Mouse (Mus musculus) spleen, adult 18-20 months (tissue): Measurements from ENCODE around the gene Gm21969.

ENCODE experiments used
- DNase-seq, 2 experiments: peaks; one replicate each; pipeline ENCODE4 v3.0.0; 2022; ENCODE audit warnings: mixed read lengths in 2 of 2

Gene Gm21969

DNA sequence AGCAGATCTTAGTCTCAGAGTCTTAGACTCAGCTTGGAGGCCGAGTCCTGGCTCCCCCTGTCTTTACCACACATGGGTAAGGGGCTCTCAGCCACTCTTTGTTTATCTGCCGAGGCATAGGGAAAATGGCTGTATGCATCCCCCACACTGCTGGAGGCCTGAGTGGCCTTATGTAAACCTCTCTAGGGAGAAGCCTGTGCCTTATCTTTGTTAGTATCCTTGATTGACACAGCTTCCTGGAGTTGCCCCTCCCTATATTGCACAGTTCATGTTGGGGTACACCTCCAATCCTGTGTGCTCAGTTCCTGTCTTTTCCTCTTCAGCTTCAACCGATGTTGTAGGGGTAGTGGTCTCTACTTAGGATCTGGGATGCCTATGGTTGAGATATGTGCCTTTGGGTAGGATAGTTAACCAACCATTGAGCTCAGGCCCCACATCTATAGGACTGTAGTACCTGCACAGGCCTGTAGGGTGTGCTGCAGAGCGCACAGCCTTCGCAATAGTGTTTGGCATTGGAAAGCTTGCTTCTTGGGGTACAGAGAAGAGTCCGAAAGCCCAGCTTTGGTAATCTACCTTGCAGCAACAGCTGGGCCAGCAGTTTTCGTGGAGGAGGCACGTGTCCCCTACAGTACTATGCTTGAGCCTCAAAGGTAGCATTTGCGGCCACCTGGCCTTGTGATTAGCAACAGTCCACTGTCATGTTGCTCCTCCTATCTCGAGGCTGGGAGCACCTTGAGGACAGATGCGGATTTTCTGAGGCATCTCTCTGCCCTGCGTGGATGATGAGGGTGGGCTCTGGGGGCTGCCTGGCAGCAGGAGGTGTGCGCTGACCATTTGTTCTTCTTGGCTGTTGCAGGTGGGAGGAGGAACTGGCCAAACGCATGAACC lies at the start of gene Gm21969:
TSS of gene Gm21969 (plus strand) at position 830 of the 888 bp plus-strand sequence.
- peak; percentile 33 to 73 for DNase-seq

DNA sequence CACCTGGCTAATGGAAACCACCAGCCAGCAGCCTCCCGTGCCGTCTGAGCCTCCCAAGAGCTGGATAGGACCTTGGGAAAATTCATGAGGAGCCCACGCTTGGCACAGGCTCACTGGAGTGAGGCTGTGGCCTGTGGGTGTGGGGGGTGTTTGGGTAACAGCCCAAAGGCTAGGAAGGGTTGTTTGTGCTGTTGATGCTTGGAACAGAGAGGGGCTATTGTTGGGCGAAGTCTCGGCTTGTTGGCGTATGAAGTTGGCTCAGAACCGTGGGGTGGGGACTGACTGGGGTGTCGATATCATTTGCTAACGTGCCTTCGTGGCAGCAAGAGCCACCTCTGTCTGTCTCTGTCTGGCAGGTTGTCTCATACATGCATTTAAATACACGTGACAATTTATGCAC lies 47.8 kb upstream of the Gm21969 start:
- no peak for DNase-seq

- no peak for DNase-seq
These were observed 47.0 kb upstream of the Gm21969 start for GRCm38 (mm10) chr4:139555951-139556350.

- no peak for DNase-seq
These were observed 34.6 kb upstream of the Gm21969 start for GRCm38 (mm10) chr4:139568361-139568760.

DNA sequence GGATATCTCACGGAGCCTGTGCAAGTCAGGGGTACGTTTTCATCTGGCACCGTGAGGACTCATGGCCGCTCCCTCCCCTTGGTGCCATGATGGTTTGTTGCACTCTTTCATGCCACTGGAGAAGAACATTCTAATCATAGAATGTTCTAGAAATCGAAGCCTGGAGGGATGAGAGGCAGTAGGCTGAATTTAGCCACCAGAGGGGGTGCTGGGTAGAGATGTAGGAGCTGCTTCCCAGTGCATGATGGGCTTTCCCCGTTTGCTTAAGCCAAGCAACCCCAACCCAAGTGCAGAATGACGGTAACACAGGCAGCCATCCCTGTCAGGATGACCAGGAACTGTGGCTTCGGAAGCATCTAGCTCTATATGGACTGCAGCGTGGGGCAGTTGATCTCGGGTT lies 32.2 kb upstream of the Gm21969 start:
- DNase-seq, result no peak

DNA sequence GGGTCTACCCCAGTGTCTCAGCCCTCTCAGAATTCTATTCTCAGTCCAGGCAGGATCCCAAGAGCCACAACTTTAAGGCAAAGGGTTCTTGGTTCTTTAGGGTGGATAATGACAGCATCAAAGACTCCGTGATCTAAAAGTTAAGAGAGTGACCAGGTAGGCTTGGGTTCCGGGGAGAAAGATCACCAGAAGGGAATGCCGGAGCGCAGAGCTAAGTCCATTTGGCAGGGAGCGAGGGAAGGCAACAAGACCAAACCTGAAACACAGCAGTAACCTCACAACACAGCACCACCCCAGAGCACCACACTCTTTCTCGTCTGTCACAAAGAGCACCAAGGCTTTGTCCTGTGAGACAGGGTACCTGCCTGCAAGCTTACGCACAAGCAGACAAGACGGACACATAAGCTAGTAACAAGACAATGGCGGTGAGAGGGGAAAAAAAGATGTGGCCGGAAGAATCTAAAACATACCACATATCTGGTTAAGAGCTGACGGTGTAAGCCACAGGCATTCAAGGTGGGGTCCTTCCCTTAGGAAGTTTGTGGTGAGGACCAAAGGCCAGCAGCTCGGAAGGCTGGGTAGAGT lies 30.0 kb upstream of the Gm21969 start:
- DNase-seq, result no peak

DNA sequence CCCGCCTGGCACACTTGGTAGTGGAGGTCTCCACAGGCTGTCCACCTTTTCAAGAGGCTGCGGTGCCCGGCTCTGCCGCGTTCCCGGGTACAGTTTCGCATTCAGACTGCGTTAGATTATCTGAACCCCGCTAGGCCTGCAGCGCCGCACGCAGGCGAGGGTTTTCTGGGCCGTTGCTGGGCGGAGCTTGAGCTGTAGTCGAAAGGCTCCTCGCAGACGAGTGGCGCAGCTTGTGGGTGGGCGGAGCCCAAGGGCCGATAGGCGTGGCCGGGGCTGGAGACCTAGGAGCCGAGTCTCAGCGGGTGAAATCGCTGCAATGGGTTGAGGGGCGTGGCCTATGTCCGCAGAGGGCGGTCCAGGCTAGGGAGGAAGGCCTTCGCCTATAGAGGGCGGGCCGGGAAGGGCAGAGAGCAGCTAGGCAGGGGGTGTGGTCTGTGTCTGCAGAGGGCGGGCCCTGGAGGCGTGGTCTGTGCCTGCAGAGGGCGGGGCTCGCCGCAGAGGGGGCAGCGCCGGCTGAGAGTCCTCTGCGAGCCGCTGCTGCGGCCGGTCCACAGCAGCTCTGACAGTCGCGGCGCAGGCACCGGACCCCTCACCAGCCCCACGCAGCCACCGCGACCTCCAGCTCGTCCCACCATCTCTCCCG lies 28.7 kb upstream of the Gm21969 start:
- peak; percentile 98 for DNase-seq

DNA sequence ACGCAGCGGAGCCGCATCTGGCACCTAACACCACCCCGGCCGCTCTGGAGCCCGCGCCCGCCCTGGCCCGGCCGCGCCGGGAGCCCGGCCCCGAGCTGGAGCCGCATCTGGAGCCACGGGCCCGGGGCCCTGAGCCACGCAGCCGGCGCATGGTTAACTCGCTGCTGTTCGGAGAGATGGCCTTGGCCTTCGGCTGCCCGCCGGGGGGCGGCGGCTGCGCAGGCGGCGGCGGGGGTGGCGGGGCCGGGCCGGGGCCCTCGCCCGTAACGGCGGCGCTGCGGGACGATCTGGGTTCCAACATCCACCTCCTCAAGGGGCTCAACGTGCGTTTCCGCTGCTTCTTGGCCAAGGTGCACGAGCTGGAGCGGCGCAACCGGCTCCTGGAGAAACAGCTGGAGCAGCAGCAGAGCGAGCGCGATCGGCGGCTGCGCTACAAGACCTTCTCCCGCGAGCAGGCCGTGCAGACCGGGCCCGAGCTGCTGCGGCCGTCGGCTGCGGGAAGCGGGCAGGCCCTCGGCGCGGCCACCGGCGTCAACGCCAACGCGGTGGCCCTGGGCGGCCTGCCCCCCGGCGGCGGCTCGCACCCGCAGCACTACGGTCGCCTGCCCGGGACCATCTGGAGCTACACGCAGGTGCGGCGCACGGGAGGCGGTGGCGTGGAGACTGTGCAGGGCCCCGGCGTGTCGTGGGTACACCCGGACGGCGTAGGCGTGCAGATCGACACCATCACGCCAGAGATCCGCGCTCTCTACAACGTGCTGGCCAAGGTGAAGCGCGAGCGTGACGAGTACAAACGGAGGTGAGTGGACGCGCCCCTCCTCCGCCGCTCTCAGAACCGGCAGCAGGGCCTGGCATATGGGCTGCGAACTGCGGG lies 27.9 kb upstream of the Gm21969 start:
- peak; percentile 24 to 50 for DNase-seq

- DNase-seq, result no peak
These were observed 27.3 kb upstream of the Gm21969 start for GRCm38 (mm10) chr4:139575673-139576003.

DNA sequence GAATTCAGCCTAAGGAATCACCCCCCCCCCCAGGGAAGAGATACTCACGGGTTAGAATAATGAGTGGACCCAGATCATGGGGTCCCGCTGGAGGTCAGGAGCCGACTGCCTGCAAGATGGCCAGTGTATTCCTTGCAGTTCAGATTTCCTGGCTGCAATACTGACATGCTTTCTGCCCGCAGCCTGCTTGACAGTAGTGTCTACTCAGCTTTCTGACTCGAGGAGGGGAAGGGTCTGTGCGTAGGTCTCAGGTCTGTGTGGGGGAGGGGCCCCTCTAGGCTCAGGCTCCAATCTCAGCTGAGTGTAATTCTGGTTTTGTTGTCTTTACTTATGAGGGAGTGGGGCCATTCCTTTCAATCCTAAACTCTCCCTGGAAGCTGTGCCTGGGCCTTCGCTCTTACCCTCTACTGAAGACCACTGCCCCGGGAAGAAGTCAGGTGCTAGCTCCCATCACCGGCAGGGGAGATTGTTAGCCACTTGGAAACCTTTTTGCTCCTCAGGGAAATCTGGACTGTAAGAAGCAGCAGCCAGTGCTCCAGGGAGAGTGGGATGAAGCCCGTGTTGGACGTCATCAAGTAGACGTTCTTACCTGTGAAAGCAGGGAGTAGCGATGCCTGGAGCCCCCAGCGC lies 26.6 kb upstream of the Gm21969 start:
- DNase-seq, result no peak

- no peak for DNase-seq
These were observed 26.0 kb upstream of the Gm21969 start for GRCm38 (mm10) chr4:139577006-139577405.

DNA sequence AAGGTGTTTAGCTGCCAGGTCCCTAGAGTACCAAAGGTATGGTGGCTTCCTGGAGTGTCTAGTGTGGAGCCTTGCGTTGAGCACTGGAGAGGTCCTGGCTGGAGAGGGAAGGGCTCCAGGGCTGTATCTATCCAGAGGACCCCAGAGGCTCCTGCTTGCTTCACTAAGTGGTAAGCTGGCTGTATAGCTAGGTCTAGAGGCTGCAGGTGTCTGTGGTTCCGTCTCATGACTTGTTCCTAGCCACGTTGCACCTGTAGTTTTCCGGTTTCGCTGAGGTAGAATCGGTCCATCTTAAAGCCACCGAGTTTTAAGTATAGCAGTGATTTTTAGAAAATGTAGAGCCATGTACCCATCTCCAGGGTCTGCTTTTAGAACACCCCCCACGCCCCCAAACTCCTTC lies 24.6 kb upstream of the Gm21969 start:
- no peak for DNase-seq

DNA sequence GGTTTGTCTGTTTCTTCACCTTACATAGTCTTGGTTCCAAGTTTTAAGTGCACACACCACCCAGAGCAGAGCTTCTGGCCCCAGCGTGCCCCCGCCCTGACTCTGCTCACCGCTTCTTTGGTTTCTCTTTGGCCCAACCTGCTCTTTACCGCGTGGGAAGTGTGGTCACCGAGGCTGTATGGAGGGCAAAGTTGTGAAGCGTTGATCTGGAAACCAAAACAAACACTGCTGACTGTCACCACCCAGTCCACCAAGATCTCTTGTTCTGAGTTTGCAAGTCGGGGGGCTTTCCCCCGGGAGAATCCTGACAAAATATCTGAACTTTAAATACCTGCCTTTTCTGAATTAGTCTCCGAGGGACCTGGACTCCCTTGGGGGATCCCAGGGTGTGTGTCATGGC lies 24.0 kb upstream of the Gm21969 start:
- DNase-seq, result no peak

GRCm38 (mm10) chr4:139579466-139579865 lies 23.5 kb upstream of the Gm21969 start:
- DNase-seq, result no peak

DNA sequence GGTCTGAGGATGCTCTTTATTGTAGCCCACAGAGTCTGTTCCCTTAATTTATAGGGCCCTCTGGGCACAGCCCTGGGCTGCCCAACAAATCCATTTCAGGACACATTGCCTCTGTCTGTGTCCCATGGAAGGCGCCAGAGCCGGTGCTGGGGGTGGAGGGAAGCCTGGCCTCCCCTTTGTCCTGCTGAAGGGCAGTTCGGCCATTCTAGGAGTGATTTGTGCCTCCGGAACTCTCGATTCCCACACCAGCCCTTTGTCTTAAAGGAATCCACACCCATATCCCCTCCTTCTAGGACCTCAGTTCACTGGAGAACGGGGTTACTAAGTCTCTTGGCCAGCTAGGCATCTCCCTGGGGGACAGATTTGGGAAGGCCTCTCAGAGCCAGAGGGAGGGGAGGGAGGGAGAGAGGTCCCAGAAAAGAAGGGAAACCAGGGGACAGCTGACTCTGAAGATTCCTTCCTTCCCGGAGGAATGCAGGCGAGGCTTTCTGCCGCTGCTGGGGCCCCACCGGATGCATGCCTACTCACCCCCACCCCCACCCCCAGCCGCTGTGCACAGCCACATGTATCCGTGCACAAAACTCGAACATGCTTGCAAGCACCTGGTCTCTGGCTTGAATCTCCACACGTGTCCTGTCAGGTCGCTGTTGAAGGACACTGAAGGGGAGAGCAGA lies 22.2 kb upstream of the Gm21969 start:
- no peak for DNase-seq

GRCm38 (mm10) chr4:139581427-139582051 lies 21.4 kb upstream of the Gm21969 start:
- no peak for DNase-seq

GRCm38 (mm10) chr4:139582346-139582745 lies 20.6 kb upstream of the Gm21969 start:
- no peak for DNase-seq

- no peak for DNase-seq
These were observed 20.1 kb upstream of the Gm21969 start for GRCm38 (mm10) chr4:139582903-139583302.

- DNase-seq, result no peak
These were observed 19.2 kb upstream of the Gm21969 start for GRCm38 (mm10) chr4:139583629-139584245.

GRCm38 (mm10) chr4:139584704-139585103 lies 18.3 kb upstream of the Gm21969 start:
- DNase-seq, result no peak

- no peak for DNase-seq
These were observed 17.3 kb upstream of the Gm21969 start for GRCm38 (mm10) chr4:139585713-139586112.
